Mouse (Mus musculus) naive thymus-derived CD4-positive, alpha-beta T cell, adult 2 months (primary cell): ENCODE measurements around the gene Wrnip1.

Experiments
- DNase-seq: peaks from one replicate; pipeline ENCODE4 v3.0.0-alpha.2; 2011; ENCODE audit warnings: low read depth

The Wrnip1 gene

GRCm38 (mm10) chr13:32801693-32802221 lies at the start of gene Wrnip1:
Wrnip1 (plus strand) TSS chr13:32802038.
- peak; percentile 98 for DNase-seq

DNA sequence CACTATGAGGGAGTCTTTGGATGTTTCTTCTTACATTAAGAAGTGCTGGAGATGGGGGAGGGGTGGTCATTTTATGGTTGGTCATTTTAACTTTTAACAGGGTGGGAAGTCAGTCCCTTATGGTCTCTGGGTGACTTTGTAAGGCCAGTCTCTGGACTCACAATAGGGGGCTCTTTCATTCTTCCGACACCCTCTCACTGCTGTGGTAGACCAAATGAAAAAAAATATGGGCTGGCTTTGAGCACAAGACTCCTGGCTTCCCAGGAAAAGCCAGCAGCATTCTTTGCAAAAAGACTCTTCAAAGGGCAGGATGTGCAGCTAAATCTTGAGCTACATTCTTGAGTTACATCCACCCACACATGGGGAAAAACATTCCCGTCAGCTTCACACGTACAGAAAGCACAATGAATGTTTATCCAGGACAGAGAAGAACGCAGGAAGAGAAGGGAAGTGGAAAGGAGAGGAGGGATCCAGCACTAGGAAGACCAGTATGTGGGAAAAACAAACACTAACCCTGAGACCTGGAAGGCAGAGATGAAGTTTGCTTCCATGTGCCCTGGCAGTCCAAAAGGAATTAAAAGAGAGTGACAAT lies 49.7 kb upstream of the Wrnip1 start:
- DNase-seq: no peak

GRCm38 (mm10) chr13:32759036-32759435 lies 42.8 kb upstream of the Wrnip1 start:
- DNase-seq: no peak

DNA sequence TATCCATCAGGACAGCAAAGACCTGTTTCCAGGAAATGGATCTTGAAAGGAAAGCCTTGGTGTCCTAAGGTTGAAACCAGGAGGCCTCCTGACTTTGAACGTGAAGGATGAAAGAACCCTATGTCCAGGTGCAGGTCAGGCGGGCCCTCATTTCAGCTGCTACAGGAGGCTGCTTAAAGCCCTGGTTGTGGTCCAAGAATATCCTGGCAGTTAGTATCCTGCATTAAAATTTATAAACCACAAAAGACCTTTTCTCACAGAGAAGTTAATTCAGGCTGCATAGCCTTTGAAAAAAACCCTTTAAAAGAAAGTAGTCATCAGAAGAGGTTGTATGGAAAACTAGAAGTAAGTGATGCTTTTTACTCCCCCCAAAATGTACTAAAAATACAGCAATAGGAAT lies 41.0 kb upstream of the Wrnip1 start:
- no peak for DNase-seq

GRCm38 (mm10) chr13:32763141-32763540 lies 38.7 kb upstream of the Wrnip1 start:
- DNase-seq: no peak

GRCm38 (mm10) chr13:32764448-32764847 lies 37.4 kb upstream of the Wrnip1 start:
- DNase-seq: no peak

GRCm38 (mm10) chr13:32768104-32768503 lies 33.7 kb upstream of the Wrnip1 start:
- DNase-seq: peak; percentile 41

DNA sequence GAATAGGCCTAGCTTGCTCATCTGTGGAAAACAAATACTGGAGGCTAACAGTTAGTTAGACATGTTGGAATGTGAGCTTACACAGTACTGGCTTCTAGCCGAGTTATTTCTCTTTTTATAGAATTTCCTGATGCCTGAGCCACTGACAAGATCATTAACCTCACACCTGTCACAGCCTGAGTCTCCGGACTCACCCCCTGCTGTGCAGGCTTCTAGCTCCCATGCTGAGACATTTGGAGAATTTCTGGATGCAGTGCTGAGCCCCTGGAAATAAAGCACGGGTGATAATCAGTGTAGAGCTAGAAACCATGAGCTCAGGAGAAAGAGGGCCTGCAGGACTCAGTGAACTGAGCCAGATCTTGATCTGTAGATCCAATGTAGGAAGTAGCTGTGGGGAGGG lies 31.9 kb upstream of the Wrnip1 start:
- DNase-seq: no peak

DNA sequence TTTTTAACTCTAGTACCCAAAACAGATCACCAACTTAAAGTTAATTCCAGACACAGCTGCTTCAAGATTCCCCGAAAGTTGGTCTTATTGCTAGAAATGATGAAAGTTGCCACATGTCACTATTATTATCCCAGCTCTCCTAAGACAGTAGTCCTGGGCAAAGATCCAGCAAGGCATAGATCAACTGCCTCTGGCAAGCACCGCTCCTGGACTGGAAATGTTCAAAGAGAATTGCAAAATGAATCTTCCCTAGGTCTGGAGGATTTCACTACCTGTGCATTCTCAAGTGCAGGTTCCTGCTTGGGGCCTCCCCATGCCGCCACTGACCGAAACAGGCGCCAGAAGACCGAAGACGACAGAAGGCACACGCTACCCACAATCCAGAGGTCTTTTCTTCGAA lies 25.9 kb upstream of the Wrnip1 start:
- DNase-seq: no peak

- no peak for DNase-seq
Observed at GRCm38 (mm10) chr13:32776350-32776749, 25.5 kb upstream of the Wrnip1 start.

DNA sequence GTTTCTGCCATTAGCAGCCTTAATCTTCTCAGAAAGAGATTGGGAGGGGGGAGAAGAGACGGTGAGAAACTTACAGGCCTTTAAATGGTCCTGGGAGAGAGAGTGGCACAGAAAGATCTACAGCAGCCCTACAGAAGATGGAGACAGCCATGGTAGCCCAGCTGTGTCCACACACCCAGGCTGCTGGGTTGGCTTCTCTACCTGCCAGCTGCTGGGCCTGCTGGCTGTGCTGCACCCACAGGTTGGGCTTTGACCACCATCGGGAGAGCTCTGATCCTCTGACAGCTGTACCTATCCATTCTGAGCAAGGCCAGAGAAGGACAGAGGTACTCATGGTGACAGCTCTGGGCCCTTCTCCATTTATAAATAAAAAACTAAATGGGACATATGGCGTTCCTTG lies 23.0 kb upstream of the Wrnip1 start:
- DNase-seq: no peak

DNA sequence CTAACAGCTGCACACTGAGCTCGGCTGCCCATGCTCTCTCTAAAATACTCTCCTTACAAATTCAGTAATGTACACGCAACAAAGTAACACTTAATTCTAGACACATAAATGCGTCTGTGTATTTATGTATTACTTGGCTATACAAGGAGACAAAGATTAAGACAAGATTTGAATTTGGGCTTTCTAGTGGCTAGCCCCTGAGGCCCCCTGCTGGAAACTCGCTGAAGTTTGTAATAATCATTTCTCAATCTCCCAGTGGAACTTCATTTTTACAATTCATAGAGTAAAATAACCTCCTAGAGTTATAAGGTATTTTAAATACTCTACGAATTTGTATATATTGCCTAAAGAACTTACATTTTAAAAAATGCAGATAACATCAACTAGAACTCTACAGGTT lies 18.8 kb upstream of the Wrnip1 start:
- DNase-seq: no peak

GRCm38 (mm10) chr13:32783816-32784215 lies 18.0 kb upstream of the Wrnip1 start, which contains the start of gene Mylk4:
Mylk4 (minus strand) TSS chr13:32783954.
- DNase-seq: no peak

DNA sequence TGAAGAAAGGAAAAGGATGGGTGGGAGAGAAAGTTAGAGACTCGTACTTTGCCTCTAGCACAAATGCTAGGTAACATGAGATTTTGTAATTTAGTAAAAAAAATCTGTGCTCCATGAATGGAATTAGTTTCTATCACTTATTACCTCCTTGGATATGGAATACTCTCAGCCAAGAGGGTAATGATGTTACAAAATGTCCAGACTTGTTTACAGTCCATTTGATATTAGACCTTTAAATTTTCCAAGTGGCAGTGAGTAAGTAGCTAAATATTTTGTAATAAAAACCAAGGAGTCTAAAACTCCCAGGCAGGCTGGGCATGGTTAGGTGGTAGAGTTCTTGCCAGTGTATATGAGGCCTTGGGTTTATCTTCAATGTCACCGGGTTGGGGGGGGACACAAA lies 14.3 kb upstream of the Wrnip1 start:
- DNase-seq: no peak

DNA sequence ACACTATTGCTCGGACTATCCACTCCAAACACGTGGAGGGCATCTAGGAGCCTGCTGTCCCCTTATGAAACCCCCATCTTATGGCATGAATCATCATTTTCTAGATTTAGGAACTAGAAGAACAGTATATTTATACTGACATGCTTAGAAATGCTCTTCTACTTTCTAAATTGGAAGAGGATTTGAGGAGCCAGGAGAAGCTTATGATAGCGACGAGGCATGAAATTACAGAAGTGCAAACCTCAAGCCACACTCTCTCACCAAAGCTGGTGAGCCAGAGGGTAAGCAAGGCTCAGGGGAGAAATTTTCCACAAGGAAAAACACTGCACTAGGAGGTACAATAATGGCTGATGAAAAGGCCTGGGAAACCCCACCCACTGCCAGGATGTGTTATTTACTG lies 12.1 kb upstream of the Wrnip1 start:
- DNase-seq: no peak

- no peak for DNase-seq
Observed at GRCm38 (mm10) chr13:32794619-32795018, 7.2 kb upstream of the Wrnip1 start.

GRCm38 (mm10) chr13:32795166-32795565 lies 6.7 kb upstream of the Wrnip1 start:
- no peak for DNase-seq

DNA sequence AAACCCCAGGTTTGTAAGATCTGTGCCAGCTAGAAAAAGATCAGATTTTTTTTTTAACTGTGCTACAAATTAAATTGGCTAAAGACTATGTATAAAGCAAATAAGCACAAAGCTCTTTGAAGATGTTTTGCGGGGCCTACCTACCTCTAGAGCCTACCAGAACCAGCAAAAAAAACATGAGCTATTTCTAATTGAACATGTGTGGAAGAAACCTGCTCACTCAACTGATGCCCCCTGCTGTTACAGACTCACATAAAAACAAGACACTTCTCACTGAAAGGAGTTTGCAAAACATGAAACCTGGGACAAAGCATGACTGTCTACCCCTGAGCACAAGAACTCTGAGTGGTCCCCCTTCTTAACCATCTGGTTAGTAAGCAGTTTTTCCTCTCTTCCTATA lies 4.8 kb upstream of the Wrnip1 start:
- peak; percentile 13 for DNase-seq

DNA sequence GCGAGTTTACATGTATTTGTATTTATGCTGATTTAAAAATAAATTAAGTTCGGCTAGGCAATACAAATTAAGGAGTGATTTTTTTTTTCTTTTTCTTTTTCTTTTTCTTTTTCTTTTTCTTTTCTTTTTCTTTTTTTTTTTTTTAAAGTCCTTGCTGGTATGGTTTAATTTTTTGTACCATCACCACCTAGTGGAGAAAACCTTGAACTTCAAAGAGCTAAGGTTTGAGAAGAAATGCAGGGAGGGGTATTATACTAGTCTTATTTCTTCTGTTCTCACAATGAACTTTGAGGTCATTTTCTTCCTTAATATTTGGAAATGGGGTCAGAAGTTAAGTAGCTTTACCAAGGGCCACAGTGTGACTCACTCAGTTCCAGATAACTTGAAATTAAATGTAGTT lies 2.7 kb upstream of the Wrnip1 start:
- DNase-seq: peak; percentile 67

DNA sequence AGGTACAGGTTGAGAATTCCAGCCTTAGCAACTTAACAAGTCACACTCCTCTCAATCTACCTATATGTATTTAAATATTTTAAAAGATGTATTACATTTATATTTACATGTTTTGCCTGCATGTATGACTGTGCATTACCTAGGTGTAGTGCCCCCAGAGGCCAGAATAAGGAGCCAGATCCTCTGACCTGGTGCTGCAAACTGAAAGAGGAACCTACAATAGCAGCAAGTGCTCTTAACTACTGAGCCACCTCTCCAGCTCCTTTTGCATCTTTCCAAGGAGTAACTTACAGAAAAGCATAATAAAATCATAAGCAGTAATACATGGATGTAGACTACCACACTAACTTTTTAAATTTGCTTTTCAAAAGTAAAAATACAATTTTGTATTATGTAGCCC lies 979 bp upstream of the Wrnip1 start:
- DNase-seq: peak; percentile 58

GRCm38 (mm10) chr13:32802259-32803081 lies 632 bp downstream of the Wrnip1 start, which contains the start of gene D930007J09Rik:
D930007J09Rik (minus strand) TSS chr13:32802849.
- no peak for DNase-seq

DNA sequence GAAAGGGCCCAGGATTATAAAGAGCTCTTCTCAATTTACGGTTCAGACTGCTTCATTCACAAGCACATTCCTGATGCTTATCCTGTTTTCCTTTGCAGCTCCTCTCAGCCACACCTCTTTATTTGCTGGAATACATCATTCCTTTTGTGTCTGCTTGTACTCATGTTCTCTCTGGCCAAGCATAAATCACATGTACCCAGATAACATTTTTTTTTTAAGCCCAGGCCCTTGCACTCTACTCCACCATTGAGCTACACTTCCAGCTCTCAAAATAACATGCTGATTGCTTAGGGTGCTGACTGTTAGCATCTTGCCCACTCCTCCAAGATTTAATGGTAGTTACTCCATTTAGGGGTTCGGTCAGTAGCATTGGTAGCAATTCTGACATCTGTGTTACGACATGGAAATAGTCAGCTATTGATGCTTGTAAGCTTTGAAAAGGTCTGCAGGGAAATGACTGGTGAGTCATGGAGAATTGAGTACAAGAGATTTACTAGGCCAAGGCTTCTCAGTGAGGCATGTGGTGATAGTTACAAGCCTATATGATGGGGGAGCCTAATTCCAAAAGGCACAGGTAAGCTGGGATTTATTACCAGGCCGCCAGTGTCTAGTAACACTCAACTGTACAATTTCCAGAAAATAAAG lies 2.0 kb downstream of the Wrnip1 start:
- DNase-seq: peak; percentile 8

GRCm38 (mm10) chr13:32806820-32807219 lies 5.0 kb downstream of the Wrnip1 start:
- DNase-seq: no peak
